Mouse (Mus musculus) MEL-GATA-1-ER (cell line): ENCODE data around the gene Zfp518b.

Source experiments
- DNase-seq: peaks from one replicate; pipeline ENCODE4 v3.0.0-alpha.2; 2012; ENCODE audit warnings: low read depth; ENCODE audit errors: extremely low read depth

Gene Zfp518b

GRCm38 (mm10) chr5:38684164-38684911 is at the start of gene Zfp518b:
Gene Zfp518b, minus strand, starts transcription at chr5:38684826.
- DNase-seq: no peak

GRCm38 (mm10) chr5:38708940-38709581 is 24.4 kb upstream of the Zfp518b start:
- DNase-seq: no peak

- no peak for DNase-seq
Observed at GRCm38 (mm10) chr5:38707364-38708075, 22.9 kb upstream of the Zfp518b start.

- DNase-seq: no peak
Observed at GRCm38 (mm10) chr5:38702941-38703340, 18.3 kb upstream of the Zfp518b start.

- no peak for DNase-seq
Observed at GRCm38 (mm10) chr5:38702091-38702490, 17.5 kb upstream of the Zfp518b start.

- no peak for DNase-seq
Observed at GRCm38 (mm10) chr5:38698466-38698865, 13.8 kb upstream of the Zfp518b start.

GRCm38 (mm10) chr5:38698046-38698445 is 13.4 kb upstream of the Zfp518b start:
- no peak for DNase-seq

- no peak for DNase-seq
Observed at GRCm38 (mm10) chr5:38696616-38697375, 12.2 kb upstream of the Zfp518b start.

- DNase-seq: no peak
Observed at GRCm38 (mm10) chr5:38692859-38693258, 8.2 kb upstream of the Zfp518b start.

- no peak for DNase-seq
Observed at GRCm38 (mm10) chr5:38689186-38689585, 4.6 kb upstream of the Zfp518b start.

- DNase-seq: no peak
Observed at GRCm38 (mm10) chr5:38687694-38688093, 3.1 kb upstream of the Zfp518b start.

GRCm38 (mm10) chr5:38658836-38659235 is 25.8 kb downstream of the Zfp518b start:
- no peak for DNase-seq

- DNase-seq: no peak
Observed at GRCm38 (mm10) chr5:38656204-38656603, 28.4 kb downstream of the Zfp518b start.

- no peak for DNase-seq
Observed at GRCm38 (mm10) chr5:38655421-38655928, 29.2 kb downstream of the Zfp518b start.

GRCm38 (mm10) chr5:38654571-38654970 is 30.1 kb downstream of the Zfp518b start:
- no peak for DNase-seq

- no peak for DNase-seq
Observed at GRCm38 (mm10) chr5:38653101-38653500, 31.5 kb downstream of the Zfp518b start.

GRCm38 (mm10) chr5:38651455-38651854 is 33.2 kb downstream of the Zfp518b start:
- DNase-seq: no peak

GRCm38 (mm10) chr5:38641526-38641925 is 43.1 kb downstream of the Zfp518b start:
- DNase-seq: no peak

GRCm38 (mm10) chr5:38636301-38636749 is 48.3 kb downstream of the Zfp518b start:
- no peak for DNase-seq

- DNase-seq: no peak
Observed at GRCm38 (mm10) chr5:38635696-38636095, 48.9 kb downstream of the Zfp518b start.
